Mouse (Mus musculus) left cerebral cortex, postnatal 14 days (tissue): ENCODE results near the gene Wipi2. TPM values are rescaled to one million over a fixed set of nuclear protein-coding genes. Genes with fewer than 3 reads are reported as not detected.

Experiments used
- DNase-seq, 2 experiments: peaks; one replicate each; pipeline ENCODE4 v3.0.0; 2021 to 2022; ENCODE audit warnings: low spot score in 2 of 2, mixed read lengths in 1 of 2
- intact Hi-C: fragments of 180-260 bp; cut with DNase I; formaldehyde crosslinking; loops from one replicate; pipeline ENCODE4 v1.15.1; 2025
- long read RNA-seq, 2 experiments: library from polyadenylated mRNA; stranded (forward); transcript quantifications; one replicate each; pipeline ENCODE4 v2.0.0; 2021
- total RNA-seq, 2 experiments: library from RNA; stranded (reverse); gene quantifications; 2 replicates each; pipeline ENCODE4 v1.2.3; 2021

Wipi2 gene
- total RNA-seq, result 10 to 100 TPM; 89.6 to 91.7 TPM
- long read RNA-seq, experiment 1, full-length matches to known transcripts, result 111 of 150 reads
- long read RNA-seq, experiment 1, partial matches to known transcripts, result 33 of 150 reads
- long read RNA-seq, experiment 1, other reads (novel, unspliced or antisense), result 6 of 150 reads
- long read RNA-seq, experiment 2, full-length matches to known transcripts, result 107 of 142 reads
- long read RNA-seq, experiment 2, partial matches to known transcripts, result 31 of 142 reads
- long read RNA-seq, experiment 2, other reads (novel, unspliced or antisense), result 4 of 142 reads

GRCm38 (mm10) chr5:142627398-142627797 lies at the start of gene Wipi2:
Gene Wipi2 (plus strand): TSS chr5:142627698.
- DNase-seq, result no peak
- intact Hi-C loops, result loop anchor here (5.0 kb wide), 1 partner anchor 90 kb away; no protein-coding TSS in a partner anchor

GRCm38 (mm10) chr5:142578192-142578591 lies 49.3 kb upstream of the Wipi2 start:
- intact Hi-C loops, result no loop called here
- no peak for DNase-seq

DNA sequence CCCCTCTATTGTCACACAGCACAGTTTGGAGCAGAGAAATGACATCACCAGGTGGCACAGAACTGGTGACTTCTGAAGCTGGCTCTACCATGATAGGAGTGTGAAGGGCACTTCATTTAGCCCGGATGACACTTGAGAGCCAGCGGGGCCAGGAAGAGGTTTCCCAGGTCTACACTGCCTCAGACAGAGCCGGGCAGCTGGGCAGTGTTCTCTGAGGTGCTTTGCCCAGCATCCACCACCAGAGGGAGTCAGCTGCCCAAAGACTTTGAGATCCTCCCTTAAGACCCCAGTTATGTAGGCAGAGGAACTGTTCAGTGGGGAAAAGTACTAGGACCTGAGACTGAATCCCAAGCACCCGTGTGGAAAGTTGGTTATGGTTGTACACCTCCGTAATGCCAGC lies 46.0 kb upstream of the Wipi2 start:
- intact Hi-C loops, result loop anchor here (1.0 to 5.0 kb wide), 2 partner anchors 39 to 136 kb away; no protein-coding TSS in a partner anchor
- peak; percentile 77 to 80 for DNase-seq

GRCm38 (mm10) chr5:142583616-142584126 lies 43.8 kb upstream of the Wipi2 start:
- peak; percentile 64 to 84 for DNase-seq
- intact Hi-C loops, result loop anchor here (5.0 kb wide), 1 partner anchor 134 kb away; no protein-coding TSS in a partner anchor

- intact Hi-C loops, result no loop called here
- DNase-seq, result no peak
Observed at GRCm38 (mm10) chr5:142590953-142591616, 36.4 kb upstream of the Wipi2 start.

DNA sequence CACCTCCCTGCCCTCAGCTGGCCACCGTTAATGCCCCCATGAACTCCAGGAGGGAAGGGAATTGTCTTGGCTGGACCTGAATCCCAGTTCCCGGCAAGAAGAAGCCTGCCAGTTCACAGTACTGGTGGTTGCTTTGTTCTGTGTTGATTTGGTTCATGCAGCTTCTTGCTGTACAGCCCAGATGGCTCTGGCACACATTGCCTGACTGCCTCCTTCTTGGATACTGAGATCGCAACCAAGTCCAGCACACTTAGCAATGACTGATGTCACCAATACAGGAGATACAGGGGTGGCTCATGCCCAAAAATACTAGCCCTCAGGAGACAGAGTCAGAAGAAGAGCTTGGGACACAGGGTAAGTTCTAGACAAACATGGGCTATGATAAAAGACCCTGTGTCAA lies 31.8 kb upstream of the Wipi2 start:
- intact Hi-C loops, result no loop called here
- DNase-seq, result peak; percentile 48 to 64

GRCm38 (mm10) chr5:142596723-142597122 lies 30.8 kb upstream of the Wipi2 start:
- no peak for DNase-seq
- intact Hi-C loops, result no loop called here

DNA sequence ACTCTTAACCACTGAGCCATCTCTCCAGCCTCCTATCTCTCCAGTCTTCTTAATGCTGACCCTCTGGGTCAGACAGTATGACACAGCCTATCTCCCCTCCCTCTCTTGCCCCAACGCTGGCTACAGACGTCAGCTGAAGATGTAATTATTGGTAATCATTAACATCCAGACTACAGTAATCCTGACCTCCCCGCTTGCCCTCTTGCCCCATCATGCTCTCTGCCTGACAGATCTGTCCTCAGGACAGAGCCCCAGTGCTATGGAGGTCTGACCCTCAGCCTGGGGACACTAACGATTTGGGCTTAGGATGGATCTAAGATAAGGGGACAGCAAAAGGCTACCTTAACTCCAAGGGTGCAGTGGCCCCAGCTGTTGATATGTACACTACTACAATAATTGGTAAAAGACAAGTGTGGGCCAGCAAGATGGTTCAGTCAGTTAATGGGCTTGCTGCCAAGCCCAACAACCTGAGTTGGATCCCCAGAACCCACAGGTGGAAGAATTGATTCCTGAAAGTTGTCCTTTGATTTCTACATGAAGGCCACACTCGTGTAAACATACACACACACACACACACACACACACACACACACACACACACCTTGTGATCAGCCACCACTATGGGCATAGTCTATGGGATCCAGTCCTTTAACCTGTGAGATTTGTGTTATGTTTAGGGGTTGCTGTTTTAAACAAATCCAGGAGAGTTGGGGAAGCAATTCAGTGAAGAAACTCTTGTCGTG lies 29.7 kb upstream of the Wipi2 start:
- no peak for DNase-seq
- intact Hi-C loops, result no loop called here

GRCm38 (mm10) chr5:142604379-142604778 lies 23.1 kb upstream of the Wipi2 start:
- no peak for DNase-seq
- intact Hi-C loops, result no loop called here

DNA sequence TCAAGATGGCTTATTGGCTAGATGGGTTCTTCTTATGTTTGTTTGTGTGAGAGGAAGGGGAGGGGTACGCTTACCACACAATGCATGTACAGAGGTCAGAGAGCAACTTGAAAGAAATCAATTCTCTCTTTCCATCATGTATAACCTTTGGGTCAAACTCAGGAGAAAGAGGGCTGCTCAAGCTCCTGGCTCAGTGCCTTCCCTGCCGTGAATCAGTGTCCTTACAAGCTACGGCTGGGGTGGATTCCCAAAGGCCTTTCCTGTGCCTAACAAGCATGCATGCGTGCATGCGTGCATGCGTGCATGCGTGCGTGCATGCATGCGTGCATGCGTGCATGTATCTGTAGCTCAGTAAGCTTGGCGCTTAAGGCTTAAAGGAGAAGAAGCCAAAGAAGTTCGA lies 22.2 kb upstream of the Wipi2 start:
- intact Hi-C loops, result no loop called here
- DNase-seq, result no peak

DNA sequence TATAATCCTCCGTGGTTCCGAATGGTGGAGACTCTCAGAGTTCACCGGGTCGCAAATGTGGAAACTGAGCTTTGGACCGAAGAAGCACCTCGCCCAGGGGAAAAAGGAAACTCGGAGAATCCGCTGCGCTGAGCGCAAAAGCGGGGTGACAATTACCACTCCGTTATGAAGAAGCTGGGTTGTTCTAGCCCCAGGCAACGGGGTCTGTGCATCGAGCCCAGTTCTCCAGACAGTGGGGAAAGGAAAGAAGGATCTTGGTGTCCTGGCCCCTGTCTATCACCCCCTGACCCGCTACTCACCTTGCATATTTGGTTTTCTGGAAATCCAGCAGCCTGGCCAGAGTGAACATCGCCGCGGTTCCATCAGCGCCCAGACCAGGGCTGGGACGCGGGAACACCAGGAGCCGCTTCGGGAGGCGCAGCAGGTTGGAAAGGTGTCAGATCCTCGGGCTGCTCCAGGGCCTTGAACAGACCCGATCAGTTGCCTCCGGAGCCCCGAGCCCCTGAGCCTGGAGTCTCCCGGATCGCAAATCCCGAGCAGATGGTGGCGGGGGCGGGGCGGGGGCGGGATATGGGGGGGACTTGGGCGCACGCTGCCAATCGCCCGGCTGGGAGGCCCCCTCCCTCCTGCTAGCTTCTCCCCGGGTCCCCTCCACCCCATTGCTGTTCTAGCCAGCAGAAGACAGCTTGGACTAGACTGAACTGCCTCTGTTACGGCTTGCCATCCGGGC lies 19.1 kb upstream of the Wipi2 start, which contains the start of gene Mmd2:
Gene Mmd2, minus strand, starts transcription at position 542 of the 730 bp plus-strand sequence.
- DNase-seq, result peak; percentile 73 to 80
- intact Hi-C loops, result no loop called here

DNA sequence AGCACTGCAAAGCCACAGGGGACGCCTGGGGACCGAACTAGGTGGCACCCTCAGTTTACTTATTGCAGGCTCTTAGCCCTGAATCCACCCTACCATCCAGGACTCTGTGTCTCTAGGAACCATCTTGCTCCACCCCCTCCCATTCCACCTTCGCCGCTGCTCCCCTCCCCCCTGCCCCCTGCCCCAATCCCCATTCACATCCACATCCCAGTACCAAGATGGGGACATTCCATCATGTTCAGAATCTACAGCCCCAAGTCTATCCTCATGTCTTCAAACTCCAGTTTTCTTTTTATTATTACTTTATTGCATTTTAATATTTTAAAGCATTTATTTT lies 18.5 kb upstream of the Wipi2 start:
- intact Hi-C loops, result no loop called here
- DNase-seq, result no peak

GRCm38 (mm10) chr5:142610362-142610761 lies 17.1 kb upstream of the Wipi2 start:
- intact Hi-C loops, result no loop called here
- no peak for DNase-seq

DNA sequence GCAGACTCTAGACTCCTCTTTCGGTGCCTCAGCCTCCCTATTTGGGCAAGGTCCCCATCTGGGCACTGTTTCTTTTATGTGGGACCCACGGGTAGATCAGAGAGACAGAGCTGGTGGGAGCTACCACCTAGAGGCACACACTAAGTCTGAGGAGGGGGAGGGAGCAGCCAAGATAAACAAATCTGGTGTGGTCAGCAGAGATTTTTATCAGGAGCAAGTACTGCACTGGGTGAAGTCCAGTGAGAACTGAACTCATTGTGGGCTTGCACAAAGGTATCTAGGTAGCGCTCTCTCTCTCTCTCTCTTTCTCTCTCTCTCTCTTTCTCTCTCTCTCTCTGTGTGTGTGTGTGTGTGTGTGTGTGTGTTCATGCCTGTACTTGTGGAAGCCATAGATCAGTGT lies 13.0 kb upstream of the Wipi2 start:
- DNase-seq, result no peak
- intact Hi-C loops, result no loop called here

DNA sequence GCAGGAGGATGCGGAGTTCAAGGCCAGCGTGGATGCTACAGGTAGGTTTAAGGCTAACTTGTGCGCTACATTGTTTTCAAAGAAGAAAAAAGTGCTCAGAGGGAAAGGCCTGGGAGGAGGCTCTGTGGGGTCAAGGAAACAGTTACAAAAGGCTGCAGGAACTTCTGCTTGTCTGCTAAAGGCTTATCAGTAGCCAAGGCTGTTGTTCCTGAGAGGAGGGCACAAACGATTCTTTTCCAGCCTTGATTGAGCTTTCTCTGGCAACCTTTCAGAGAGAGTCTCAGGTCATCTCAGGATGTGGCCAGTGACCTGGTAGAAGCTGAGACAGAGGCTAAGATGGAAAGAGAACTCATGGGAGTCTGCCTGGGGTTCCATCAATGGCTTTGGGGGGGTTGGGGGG lies 11.9 kb upstream of the Wipi2 start:
- no peak for DNase-seq
- intact Hi-C loops, result no loop called here

DNA sequence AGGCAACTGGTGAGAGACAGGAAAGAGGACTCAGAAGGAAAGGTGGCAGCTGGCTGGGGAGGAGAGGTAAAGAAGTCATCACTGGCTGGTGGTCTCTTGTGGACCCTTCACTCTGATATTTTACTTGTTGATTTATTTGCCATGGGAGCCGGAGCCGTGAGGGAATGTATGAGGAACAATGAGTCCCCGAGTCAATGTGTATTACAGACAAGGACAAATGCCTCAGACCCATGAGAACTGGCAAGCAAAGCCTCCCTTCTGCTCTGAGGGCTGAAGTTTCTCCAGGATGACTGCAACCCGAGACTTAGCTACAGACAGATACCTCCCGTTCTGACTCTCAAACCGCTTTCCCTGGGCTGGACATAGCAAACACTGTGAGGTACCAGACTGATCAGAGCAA lies 11.2 kb upstream of the Wipi2 start:
- no peak for DNase-seq
- intact Hi-C loops, result no loop called here

- DNase-seq, result peak; percentile 46 to 71
- intact Hi-C loops, result loop anchor here (1.0 to 5.0 kb wide), 3 partner anchors 39 to 118 kb away; no protein-coding TSS in a partner anchor
Observed at GRCm38 (mm10) chr5:142619866-142620265, 7.6 kb upstream of the Wipi2 start.

GRCm38 (mm10) chr5:142621421-142621820 lies 6.1 kb upstream of the Wipi2 start:
- DNase-seq, result no peak
- intact Hi-C loops, result loop anchor here (2.0 to 5.0 kb wide), 2 partner anchors 65 to 119 kb away; no protein-coding TSS in a partner anchor

- intact Hi-C loops, result loop anchor here (5.0 kb wide), 1 partner anchor 120 kb away; no protein-coding TSS in a partner anchor
- DNase-seq, result no peak
Observed at GRCm38 (mm10) chr5:142622134-142622533, 5.4 kb upstream of the Wipi2 start.
